Mouse (Mus musculus): ENCODE results near the gene Ap2a1. TPM values are rescaled to one million over a fixed set of nuclear protein-coding genes. Genes with fewer than 3 reads are reported as not detected.
"Not testable (repeated sequence)": the region's sequence is repeated elsewhere in the genome, so short reads cannot be mapped to it uniquely, and the experiment has no call there.

Ap2a1 gene
- polyA plus RNA-seq, 1 experiment from 2014 or later, result 74.5 TPM

DNA sequence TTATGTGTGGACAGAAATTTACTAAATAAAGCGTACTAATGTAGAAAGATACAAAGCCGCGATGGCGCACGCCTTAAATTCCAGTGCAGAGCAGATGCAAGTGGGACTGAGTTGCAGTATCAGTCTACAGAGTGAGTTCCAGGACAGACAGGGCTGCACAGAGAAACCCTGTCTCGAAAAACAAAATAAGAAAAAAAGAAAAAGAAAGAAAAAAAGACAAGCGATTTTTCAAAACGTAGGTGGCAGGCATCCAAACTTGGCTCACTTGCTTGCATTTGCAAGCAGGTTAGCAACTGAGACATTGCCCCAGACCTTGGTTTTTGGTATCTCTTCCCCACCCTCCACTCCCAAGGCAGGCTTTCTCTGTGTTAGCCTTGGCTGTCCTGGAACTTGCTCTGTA is 36.1 kb downstream of the Ap2a1 start:
- WGBS, result 21% methylated on average over 8 of the region's 8 CpGs
- Histone ChIP-seq H3K9me3 (replicated peaks) (no peaks in the 10 kb centered on the region), H3K4me2 (peak overlapping the region; percentile 49), H3K4me3 (no peak overlapping the region), H3K36me3 (peaks cover 19% of the 10 kb centered on the region), H3K27me3 (replicated peaks) (no peaks in the 10 kb centered on the region), H3K9ac (no peak overlapping the region), H3K27ac (ENCODE audit: poor library complexity, severe bottlenecking) (peak overlapping the region; percentile 67), H3K4me1 (replicated peaks) (peaks cover 47% of the 10 kb centered on the region)
- ATAC-seq (ENCODE audit: insufficient number of reproducible peaks, low FRiP score), result no peak

DNA sequence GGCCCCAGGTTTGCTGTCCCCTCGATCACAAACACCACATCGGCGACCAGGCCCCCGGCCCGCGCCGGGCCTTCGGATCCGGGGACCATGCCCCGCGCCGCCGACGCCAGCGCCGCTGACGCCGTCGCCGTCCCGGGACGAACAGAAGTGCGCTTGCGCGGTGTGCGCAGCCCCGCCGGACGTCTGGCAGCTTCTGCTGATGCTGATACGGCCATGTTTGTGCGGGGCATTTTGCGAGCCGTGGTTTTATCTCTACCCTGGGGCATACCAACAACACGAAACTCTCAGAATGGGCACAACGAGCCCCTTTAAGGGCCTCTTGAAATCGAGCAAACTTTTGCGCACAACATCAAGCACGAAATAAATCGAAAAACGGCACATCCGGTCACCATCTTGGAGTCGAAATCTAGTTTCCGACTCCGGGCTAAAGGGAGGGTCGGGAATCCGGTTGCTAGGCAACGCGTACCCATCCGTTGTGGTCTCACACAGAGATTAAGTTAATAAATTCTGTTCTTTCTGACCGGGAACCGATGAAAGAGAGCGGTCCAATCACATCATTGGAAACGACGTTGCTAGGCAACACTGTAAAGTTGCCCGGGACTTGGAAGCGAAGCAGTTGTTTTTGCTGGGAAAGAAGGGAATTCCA is 36.9 kb downstream of the Ap2a1 start, which contains the start of gene Med25:
Med25 (minus strand) TSS at position 437 of the 646 bp plus-strand sequence.
- Histone ChIP-seq H3K36me3 (peaks cover 21% of the 10 kb centered on the region), H3K27me3 (replicated peaks) (no peaks in the 10 kb centered on the region), H3K9me3 (replicated peaks) (no peaks in the 10 kb centered on the region), H3K9ac (peak within 1 kb of the TSS; percentile 90), H3K4me1 (replicated peaks) (peaks cover 49% of the 10 kb centered on the region), H3K27ac (ENCODE audit: poor library complexity, severe bottlenecking) (peak within 1 kb of the TSS; percentile 90), H3K4me2 (peak within 1 kb of the TSS; percentile 82), H3K4me3 (peak within 1 kb of the TSS; percentile 85)
- ATAC-seq (ENCODE audit: insufficient number of reproducible peaks, low FRiP score), result peak; percentile 79
- WGBS, result under 1% methylated on average over 56 of the region's 56 CpGs

DNA sequence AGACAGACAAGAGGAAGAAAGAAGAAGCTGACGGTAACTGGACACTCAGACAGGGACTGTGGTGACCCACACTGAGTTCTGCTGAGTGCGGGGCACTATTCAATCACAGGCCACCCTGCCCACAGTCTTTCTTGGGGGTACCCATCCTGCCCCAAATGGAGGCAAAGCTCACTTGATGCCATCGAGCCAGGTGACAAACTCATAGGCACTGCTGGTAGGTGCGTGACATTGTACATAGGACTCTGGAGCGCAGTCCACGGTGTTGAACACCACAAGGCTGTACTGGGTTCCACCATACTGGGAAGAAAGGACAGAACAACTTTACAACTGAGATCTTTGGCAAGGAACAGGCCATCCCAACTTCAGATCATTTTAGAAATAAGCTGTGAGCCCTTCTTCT is 37.7 kb downstream of the Ap2a1 start:
- Histone ChIP-seq H3K27ac (ENCODE audit: poor library complexity, severe bottlenecking) (no peak overlapping the region), H3K4me3 (peak overlapping the region; percentile 85), H3K9me3 (replicated peaks) (no peaks in the 10 kb centered on the region), H3K36me3 (peaks cover 28% of the 10 kb centered on the region), H3K4me2 (peak overlapping the region; percentile 82), H3K27me3 (replicated peaks) (no peaks in the 10 kb centered on the region), H3K9ac (peak overlapping the region; percentile 90), H3K4me1 (replicated peaks) (peaks cover 45% of the 10 kb centered on the region)
- ATAC-seq (ENCODE audit: insufficient number of reproducible peaks, low FRiP score), result no peak
- WGBS, result 19% methylated on average over 6 of the region's 6 CpGs

DNA sequence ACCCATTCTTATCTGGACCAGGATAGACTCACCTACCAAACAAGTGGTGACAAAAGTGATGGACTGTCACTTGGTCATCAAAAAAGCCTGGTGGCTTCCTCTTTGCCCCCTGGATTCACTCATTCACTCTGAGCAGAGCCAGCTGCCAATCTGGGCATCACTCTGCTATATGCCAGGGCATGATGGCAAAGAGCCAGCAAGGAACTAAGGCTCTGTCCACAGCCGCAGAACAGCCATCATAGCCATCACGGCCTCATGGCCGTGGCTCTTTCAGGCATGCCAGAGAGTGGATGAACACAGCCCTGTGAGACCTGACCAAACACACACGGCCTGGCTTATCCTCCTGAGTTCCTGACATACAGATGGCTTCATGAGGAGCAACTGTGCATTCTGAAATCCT is 38.6 kb downstream of the Ap2a1 start:
- peak overlapping the region; percentile 60; the same call in 1 of the 2 replicates for H3K9ac ChIP-seq
- H3K27ac ChIP-seq (ENCODE audit: poor library complexity, severe bottlenecking), result no peak overlapping the region
- peaks cover 41% of the 10 kb centered on the region for H3K4me1 ChIP-seq (replicated peaks)
- peaks cover 35% of the 10 kb centered on the region for H3K36me3 ChIP-seq
- ATAC-seq (ENCODE audit: insufficient number of reproducible peaks, low FRiP score), result no peak
- H3K4me2 ChIP-seq, result peak overlapping the region; percentile 82
- 85% methylated on average over 4 of the region's 4 CpGs for WGBS
- H3K9me3 ChIP-seq (replicated peaks), result no peaks in the 10 kb centered on the region
- H3K27me3 ChIP-seq (replicated peaks), result no peaks in the 10 kb centered on the region
- peak overlapping the region; percentile 85 for H3K4me3 ChIP-seq

DNA sequence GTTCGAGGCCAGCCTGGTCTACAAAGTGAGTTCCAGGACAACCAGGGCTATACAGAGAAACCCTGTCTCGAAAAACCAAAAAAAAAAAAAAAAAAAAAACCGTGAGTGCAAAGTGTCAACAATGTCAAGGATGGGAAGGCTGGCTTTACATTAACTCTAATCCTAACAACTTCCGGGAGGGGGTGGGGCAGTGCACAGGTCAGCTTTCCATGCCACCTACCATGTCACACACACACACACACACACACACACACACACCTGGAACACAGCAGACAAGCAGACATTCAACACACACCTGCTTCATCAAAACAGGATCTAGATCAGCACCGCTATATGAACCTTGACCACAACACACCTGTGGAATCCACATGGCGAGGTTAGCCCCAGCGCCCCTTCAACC is 39.1 kb downstream of the Ap2a1 start:
- no peak overlapping the region for H3K4me3 ChIP-seq

DNA sequence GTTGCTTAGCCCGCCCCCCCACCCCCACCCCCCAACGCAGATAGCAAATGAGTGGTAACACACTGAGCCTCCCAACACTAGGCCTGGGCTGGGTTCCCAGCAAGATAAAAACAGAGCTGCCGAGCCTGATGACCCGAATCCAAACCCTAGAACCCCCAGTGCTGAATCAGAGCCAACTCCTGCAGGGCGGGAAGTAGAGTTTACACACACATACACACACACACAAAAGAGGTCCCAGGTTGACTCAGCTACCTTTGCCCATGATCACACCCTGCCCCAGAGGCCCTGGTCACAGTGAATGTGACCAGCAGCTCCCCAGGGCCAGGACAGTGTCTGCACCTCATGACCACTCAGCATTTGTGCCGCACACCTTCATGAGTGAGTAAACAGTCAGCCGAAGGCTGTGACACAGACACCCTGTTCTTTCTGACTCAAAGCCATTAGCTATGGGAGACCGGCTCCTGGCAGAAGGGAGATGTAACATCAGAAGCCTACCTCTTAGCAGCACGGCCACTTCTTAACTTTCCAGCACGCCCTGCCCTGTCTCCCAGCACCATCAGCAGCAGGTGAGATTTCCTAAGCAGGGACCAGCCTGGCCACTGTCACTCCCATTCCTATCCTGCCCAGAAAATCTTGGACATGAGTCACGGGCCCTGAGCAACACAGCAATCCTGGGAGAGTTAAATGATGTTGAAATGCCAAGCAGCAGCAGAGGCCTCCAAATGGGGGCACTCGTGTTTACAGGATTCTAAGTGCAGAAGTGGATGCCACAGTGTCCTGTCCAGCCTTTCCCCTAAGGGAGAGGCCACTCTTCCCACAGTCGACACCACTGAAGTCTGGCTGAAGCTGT is 40.8 kb downstream of the Ap2a1 start:
- H3K27ac ChIP-seq (ENCODE audit: poor library complexity, severe bottlenecking), result no peak overlapping the region
- no peak overlapping the region for H3K9ac ChIP-seq
- H3K36me3 ChIP-seq, result peaks cover 55% of the 10 kb centered on the region

More for the DNA sequence above, 39.1 kb downstream of the Ap2a1 start:
- no peak overlapping the region for H3K9ac ChIP-seq
- no peak overlapping the region for H3K27ac ChIP-seq (ENCODE audit: poor library complexity, severe bottlenecking)
- H3K36me3 ChIP-seq, result peaks cover 40% of the 10 kb centered on the region
- 0 out of 2 replicates have a peak overlapping the region, but pooled peaks have one; percentile 82 for H3K4me2 ChIP-seq
- WGBS, result 90% methylated on average over 7 of the region's 7 CpGs
- no peak for ATAC-seq (ENCODE audit: insufficient number of reproducible peaks, low FRiP score)
- H3K4me1 ChIP-seq (replicated peaks), result peaks cover 38% of the 10 kb centered on the region
- H3K27me3 ChIP-seq (replicated peaks), result no peaks in the 10 kb centered on the region
- no peaks in the 10 kb centered on the region for H3K9me3 ChIP-seq (replicated peaks)

DNA sequence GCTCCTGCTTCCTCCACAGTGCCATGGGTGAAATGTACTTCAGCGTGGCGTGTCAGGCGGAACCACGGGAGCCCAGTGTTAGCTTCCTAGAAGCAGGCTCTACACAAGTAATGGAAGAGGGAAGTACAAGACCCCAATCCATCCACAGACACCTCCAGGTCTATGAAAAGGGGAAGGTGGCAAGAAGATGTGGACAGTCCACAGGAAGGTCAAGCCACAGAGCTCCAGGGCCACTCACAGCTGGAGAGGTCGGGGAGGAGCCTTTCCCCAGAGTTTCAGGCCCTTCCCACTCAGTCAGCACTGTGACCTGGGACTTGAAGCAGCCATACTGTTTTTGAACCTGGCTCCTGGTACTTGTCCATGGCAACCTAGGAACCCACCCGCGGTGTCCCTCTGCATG is 42.3 kb downstream of the Ap2a1 start:
- no peak for ATAC-seq (ENCODE audit: insufficient number of reproducible peaks, low FRiP score)
- Histone ChIP-seq H3K27ac (ENCODE audit: poor library complexity, severe bottlenecking) (no peak overlapping the region), H3K27me3 (replicated peaks) (no peaks in the 10 kb centered on the region), H3K4me1 (replicated peaks) (peaks cover 32% of the 10 kb centered on the region), H3K36me3 (peaks cover 70% of the 10 kb centered on the region), H3K9me3 (replicated peaks) (no peaks in the 10 kb centered on the region), H3K4me3 (no peak overlapping the region), H3K9ac (no peak overlapping the region), H3K4me2 (no peak overlapping the region)
- WGBS, result 87% methylated on average over 7 of the region's 7 CpGs

More for the DNA sequence above, 40.8 kb downstream of the Ap2a1 start:
- no peak for ATAC-seq (ENCODE audit: insufficient number of reproducible peaks, low FRiP score)
- Histone ChIP-seq H3K4me1 (replicated peaks) (peaks cover 36% of the 10 kb centered on the region), H3K27me3 (replicated peaks) (no peaks in the 10 kb centered on the region), H3K4me3 (no peak overlapping the region), H3K4me2 (no peak overlapping the region), H3K9me3 (replicated peaks) (no peaks in the 10 kb centered on the region)
- WGBS, result 78% methylated on average over 13 of the region's 13 CpGs

DNA sequence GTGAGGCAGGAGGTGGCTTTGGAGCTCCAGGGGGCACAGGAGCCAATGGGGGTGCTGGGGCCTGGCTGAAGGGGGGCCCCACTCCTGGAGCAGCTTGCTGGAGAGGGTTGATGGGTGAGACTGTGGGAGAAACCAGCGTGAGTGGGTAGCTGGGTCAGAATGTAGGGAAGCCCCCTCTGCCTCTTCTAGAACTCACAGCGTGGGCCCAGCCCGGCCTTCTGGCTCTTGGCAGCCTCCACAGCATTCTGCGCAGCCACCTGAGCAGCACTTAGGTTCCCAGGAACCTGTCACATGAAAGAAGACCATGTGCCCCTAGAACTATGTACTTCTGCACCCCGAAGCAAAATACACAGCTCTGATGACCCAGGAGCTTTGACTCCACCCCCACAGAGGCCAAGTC is 44.7 kb downstream of the Ap2a1 start:
- 90% methylated on average over 5 of the region's 5 CpGs for WGBS

DNA sequence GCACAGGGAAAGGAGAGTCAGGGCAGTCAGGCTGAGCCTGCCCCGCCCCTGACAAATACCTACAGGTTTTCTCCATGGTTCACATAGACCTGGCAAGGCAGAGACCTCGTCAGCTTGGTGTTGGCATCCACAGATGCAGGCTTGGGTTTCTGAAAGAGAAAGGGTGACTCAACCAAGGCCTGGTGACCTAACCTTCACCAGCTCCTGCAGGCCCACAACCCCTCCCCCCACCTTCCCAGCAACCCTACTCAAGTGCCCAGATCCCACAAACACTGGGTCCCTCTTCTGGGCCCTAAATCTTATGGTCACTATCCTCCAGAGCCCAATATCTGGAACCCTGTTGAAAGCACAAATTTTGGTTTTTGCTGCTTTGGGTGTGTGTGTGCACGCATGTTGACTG is 46.3 kb downstream of the Ap2a1 start:
- no peak for ATAC-seq (ENCODE audit: insufficient number of reproducible peaks, low FRiP score)
- Histone ChIP-seq H3K4me3 (no peak overlapping the region), H3K4me2 (no peak overlapping the region), H3K36me3 (peaks cover 89% of the 10 kb centered on the region), H3K9ac (no peak overlapping the region), H3K4me1 (replicated peaks) (peaks cover 16% of the 10 kb centered on the region), H3K27ac (ENCODE audit: poor library complexity, severe bottlenecking) (no peak overlapping the region), H3K9me3 (replicated peaks) (no peaks in the 10 kb centered on the region), H3K27me3 (replicated peaks) (no peaks in the 10 kb centered on the region)
- 93% methylated on average over 3 of the region's 3 CpGs for WGBS

More for the DNA sequence above, 44.7 kb downstream of the Ap2a1 start:
- Histone ChIP-seq H3K4me3 (no peak overlapping the region), H3K9ac (no peak overlapping the region), H3K4me2 (no peak overlapping the region), H3K36me3 (peaks cover 86% of the 10 kb centered on the region), H3K27ac (ENCODE audit: poor library complexity, severe bottlenecking) (no peak overlapping the region), H3K27me3 (replicated peaks) (no peaks in the 10 kb centered on the region), H3K9me3 (replicated peaks) (no peaks in the 10 kb centered on the region), H3K4me1 (replicated peaks) (peaks cover 16% of the 10 kb centered on the region)
- no peak for ATAC-seq (ENCODE audit: insufficient number of reproducible peaks, low FRiP score)

DNA sequence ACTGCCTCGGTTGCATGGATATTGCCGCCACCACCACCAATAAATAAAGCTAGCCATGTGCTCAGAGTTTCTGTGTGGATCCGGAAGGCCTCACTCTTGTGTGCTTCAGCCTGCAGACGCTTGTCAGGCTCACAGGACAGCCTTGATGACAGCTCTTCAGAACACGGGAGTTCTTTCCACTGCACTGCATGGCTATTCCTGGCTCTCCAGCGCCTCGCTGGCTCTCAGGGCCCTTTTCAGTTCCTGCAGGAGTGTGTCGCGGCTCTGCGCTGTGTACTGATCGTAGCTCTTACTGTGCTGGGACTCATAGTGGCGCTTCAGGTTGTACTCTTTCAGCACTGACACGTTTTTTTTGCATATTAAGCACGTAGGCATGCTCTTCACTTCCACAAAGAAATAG is 51.5 kb downstream of the Ap2a1 start:
- Histone ChIP-seq H3K9me3 (replicated peaks) (no peaks in the 10 kb centered on the region), H3K27me3 (replicated peaks) (no peaks in the 10 kb centered on the region), H3K4me1 (replicated peaks) (peaks cover 38% of the 10 kb centered on the region), H3K4me3 (no peak overlapping the region), H3K9ac (0 out of 2 replicates have a peak overlapping the region, but pooled peaks have one; percentile 2), H3K36me3 (peaks cover 73% of the 10 kb centered on the region), H3K27ac (ENCODE audit: poor library complexity, severe bottlenecking) (peak overlapping the region; percentile 85), H3K4me2 (no peak overlapping the region)
- WGBS, result 47% methylated on average over 14 of the region's 14 CpGs
- ATAC-seq (ENCODE audit: insufficient number of reproducible peaks, low FRiP score), result peak; percentile 40; the same call in 1 of the 2 replicates

DNA sequence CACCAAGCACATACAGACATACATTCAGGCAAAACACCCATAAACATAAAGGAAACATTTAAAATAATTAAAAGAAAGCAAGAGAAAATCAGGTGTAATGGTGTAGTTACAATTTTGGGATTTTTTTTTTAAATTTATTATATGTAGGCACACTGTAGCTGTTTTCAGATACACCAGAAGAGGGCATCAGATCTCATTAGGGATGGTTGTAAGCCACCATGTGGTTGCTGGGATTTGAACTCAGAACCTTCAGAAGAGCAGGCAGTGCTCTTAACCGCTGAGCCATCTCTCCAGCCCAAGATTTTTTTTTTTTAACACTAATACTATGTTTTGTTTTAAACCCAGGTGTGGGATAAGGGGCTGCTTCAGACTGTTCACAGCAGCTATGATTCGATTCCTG is 57.5 kb downstream of the Ap2a1 start:
- H3K27ac ChIP-seq (ENCODE audit: poor library complexity, severe bottlenecking); H3K4me2 ChIP-seq; H3K9ac ChIP-seq; H3K4me3 ChIP-seq; H3K27me3 ChIP-seq (replicated peaks); ATAC-seq (ENCODE audit: insufficient number of reproducible peaks, low FRiP score); H3K9me3 ChIP-seq (replicated peaks): not testable (repeated sequence)
- Histone ChIP-seq H3K36me3 (peaks cover 12% of the 10 kb centered on the region), H3K4me1 (replicated peaks) (peaks cover 45% of the 10 kb centered on the region)
- WGBS, result 91% methylated on average over 2 of the region's 2 CpGs
